Comparison of ENCODE assay signal across 1 mouse cellular context in genomic region chr17:35839002-35839401, GRCm38 (mm10).
TF ChIP-seq lines count a peak whose summit lies in the region.

No protein-coding gene starts in this region.

TF ChIP-seq in CH12.LX, 34 proteins besides CTCF, POLR2A, EP300 and RAD21:
- TF ChIP-seq NELFE (IDR thresholded peaks at IDR 0.05; ENCODE audit: low read depth, low read length) = peak; percentile 47; the same call in 1 of the 2 replicates
- TF ChIP-seq TBP (conservative IDR thresholded peaks at IDR 0.05; ENCODE audit: low read depth, low read length) = 0 out of 2 replicates have a peak, but pooled peaks have one; percentile 44
